Mouse (Mus musculus): ENCODE measurements around the gene Mdn1.

DNA sequence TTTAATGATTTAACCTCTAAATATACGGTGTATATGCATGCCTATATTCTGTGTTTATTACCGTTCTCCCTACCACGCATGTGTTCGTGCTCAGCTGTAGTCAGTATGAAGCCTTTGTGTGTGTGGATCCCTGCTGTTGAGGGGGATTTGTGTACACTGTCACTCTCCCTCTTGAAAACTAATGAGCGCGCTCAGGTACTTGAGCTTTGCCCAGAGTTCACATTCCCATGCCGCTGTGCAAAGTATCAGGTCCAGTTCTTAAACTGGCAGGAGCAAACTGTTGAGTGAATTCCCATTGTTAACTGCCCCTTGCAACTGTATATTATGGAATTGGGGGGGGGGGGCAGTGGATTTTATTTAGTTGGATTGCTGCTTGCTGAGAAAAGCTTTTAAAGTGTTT, 110.6 kb downstream of the Mdn1 start:
- TF ChIP-seq CTCF (IDR thresholded peaks at IDR 0.05; ENCODE audit: borderline replicate concordance, insufficient read depth, low read length): no peak
- no peak for TF ChIP-seq POLR2A (IDR thresholded peaks at IDR 0.05; ENCODE audit: low read depth, low read length)

Measured in embryonic fibroblast, embryonic 13.5 days (primary cell).